Mouse (Mus musculus): Measurements from ENCODE around the gene Alkal2.

DNA sequence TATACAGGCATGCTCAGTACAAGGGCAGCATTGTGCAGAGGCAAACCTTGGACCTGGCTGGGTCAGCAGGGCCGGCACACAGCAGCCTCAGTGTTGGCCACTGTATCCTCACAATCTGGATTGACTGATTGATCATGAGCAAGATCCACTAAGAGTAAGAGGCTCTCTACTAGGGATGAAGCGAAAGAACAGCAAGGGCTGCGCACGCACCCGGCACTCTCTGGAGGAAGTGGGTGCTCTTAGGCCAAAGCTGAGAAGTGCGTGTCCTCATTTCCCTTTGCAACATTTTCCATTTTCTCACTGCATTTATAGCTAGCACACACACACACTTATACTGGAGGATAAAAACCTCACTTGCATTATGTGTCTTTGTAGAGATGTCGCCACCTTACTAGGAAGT, 7.3 kb downstream of the Alkal2 start:
- TF ChIP-seq EP300 (IDR thresholded peaks at IDR 0.05; ENCODE audit: low read depth), result no peak
- TF ChIP-seq CTCF (IDR thresholded peaks at IDR 0.05; ENCODE audit: low read depth), result no peak

Measured in heart, postnatal 0 days (tissue).